Mouse (Mus musculus): Measurements from ENCODE around the gene Slc16a5.

- TF ChIP-seq CTCF (IDR thresholded peaks at IDR 0.05; ENCODE audit: control insufficient read depth, insufficient read depth, low read length) (no peak), POLR2A (IDR thresholded peaks at IDR 0.05; ENCODE audit: borderline replicate concordance, control insufficient read depth, low read depth, low read length) (no peak)
Measured at GRCm38 (mm10) chr11:115502636-115503035, 40.4 kb downstream of the Slc16a5 start.
